Mouse (Mus musculus): ENCODE data around the gene Cldn14.

- TF ChIP-seq CTCF (IDR thresholded peaks at IDR 0.05; ENCODE audit: control insufficient read depth, insufficient read depth, insufficient read length) (no peak), MYOG (IDR thresholded peaks at IDR 0.05; ENCODE audit: control insufficient read depth, extremely low read depth, insufficient read length) (no peak), USF1 (IDR thresholded peaks at IDR 0.05; ENCODE audit: low read depth) (peak; percentile 90), MAX (IDR thresholded peaks at IDR 0.05) (no peak)
Observed at GRCm38 (mm10) chr16:94034152-94034551, 25.5 kb upstream of the Cldn14 start.

Measured in C2C12 (cell line).